Mouse (Mus musculus) G1E (cell line): ENCODE data around the gene Entpd4b.
"Not testable (repeated sequence)": the region's sequence is repeated elsewhere in the genome, so short reads cannot be mapped to it uniquely, and the experiment has no call there.

Experiments
- CTCF ChIP-seq: IDR thresholded peaks from 2 replicates; pipeline ENCODE4 v1.5.1; 2012; ENCODE audit warnings: low read depth, low read length, inconsistent platforms, mixed read lengths
- GATA2 ChIP-seq: IDR thresholded peaks from 2 replicates; pipeline ENCODE4 v1.6.1; 2012; ENCODE audit warnings: low read depth, low read length, inconsistent platforms, borderline replicate concordance
- POLR2AphosphoS5 ChIP-seq: IDR thresholded peaks from 2 replicates; pipeline ENCODE4 v1.6.1; 2012; ENCODE audit warnings: low read depth, low read length, inconsistent platforms; ENCODE audit not compliant: insufficient replicate concordance
- TAL1 ChIP-seq: conservative IDR thresholded peaks from 2 replicates; pipeline ENCODE4 v1.6.1; 2012; ENCODE audit warnings: low read depth, low read length, inconsistent platforms, mixed read lengths

- TF ChIP-seq CTCF, TAL1, POLR2AphosphoS5, GATA2: not testable (repeated sequence)
Observed at GRCm38 (mm10) chr14:69507000-69507399, 48.2 kb upstream of the Entpd4b start.
